Mouse (Mus musculus) E14TG2a.4 (cell line): ENCODE results near the gene Henmt1.

ENCODE experiments used
- CTCF ChIP-seq: conservative IDR thresholded peaks from 2 replicates; pipeline ENCODE4 v1.5.1; 2014; ENCODE audit warnings: low read length
- NANOG ChIP-seq: IDR thresholded peaks from 2 replicates; pipeline ENCODE4 v1.6.1; 2014; ENCODE audit warnings: borderline replicate concordance, low read length, mixed read lengths
- POU5F1 ChIP-seq: IDR thresholded peaks from 2 replicates; pipeline ENCODE4 v1.6.1; 2014; ENCODE audit warnings: low read length, borderline replicate concordance

GRCm38 (mm10) chr3:108910303-108911080 is 29.2 kb upstream of the Henmt1 start:
- TF ChIP-seq CTCF (no peak), NANOG (no peak), POU5F1 (no peak)
